Mouse (Mus musculus) frontal cortex, adult 2 months (tissue): ENCODE measurements around the gene Syn1. TPM values are rescaled to one million over a fixed set of nuclear protein-coding genes. Genes with fewer than 3 reads are reported as not detected.

Experiments used
- DNase-seq, 2 experiments: peaks; one replicate each; pipeline ENCODE4 v3.0.0; 2022; ENCODE audit warnings: low spot score in 1 of 2; ENCODE audit errors: extremely low spot score in 1 of 2
- polyA plus RNA-seq: library from polyadenylated mRNA; depleted of rRNA; stranded (reverse); fragments of >200 nt; gene quantifications from 2 replicates; pipeline ENCODE4 v1.2.3, GENCODE M21; 2012; rRNA removed

Syn1 gene
- 273 and 320 TPM in 2 replicates for polyA plus RNA-seq

GRCm38 (mm10) chrX:20920844-20921364, at the start of gene Syn1:
Syn1 (minus strand) TSS chrX:20921004.
- DNase-seq, result peak; percentile 71 to 85

DNA sequence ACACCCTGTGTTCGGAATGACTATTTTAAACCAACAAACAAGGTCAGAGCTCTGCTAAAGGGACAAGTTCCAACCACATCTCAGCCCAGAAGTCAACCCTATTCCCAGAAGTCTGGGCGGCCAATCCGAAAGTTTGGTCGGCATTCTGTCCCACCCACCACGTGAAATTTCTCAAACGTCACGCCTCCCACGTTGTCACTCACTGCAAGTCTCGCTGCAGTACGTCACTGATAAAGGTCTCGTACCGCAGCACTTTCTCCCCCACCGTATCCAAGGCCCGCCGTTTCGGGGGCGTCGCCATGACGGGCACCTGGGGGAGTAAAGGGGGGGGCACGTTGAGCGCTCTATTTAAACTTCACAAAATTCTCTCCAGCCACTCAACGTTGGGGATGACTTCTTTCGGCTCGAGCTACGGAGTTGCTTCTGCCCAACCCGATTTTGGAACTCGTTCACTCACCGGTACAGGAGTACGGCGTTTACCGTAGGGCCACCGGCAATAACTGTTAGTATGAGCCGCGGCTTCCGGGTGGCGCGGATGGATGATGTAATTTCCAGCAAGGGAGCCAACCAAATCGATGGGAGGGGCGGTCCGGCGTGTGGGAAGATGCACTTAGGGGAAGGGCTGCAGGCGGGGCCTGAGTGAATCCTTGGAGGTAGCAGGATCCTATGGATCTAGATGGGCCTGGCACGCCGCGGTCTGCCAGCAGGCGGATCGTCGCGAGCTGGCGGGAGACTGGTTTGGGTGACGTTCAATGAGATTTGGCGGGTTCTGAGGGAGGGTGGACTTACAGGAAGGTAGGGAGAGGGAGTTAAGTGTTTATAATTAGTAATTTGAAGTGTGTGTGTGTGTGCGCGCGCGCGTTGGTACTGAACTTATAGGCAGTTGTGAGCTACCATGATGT, 40.9 kb upstream of the Syn1 start, which contains the start of gene Uxt:
Gene Uxt, minus strand, starts transcription at position 541 of the 902 bp plus-strand sequence.
- DNase-seq, result peak; percentile 85 to 92

GRCm38 (mm10) chrX:20950191-20950880, 29.5 kb upstream of the Syn1 start, which contains the start of gene Elk1:
Elk1 (minus strand) TSS chrX:20950608.
- peak; percentile 85 to 87 for DNase-seq

GRCm38 (mm10) chrX:20946055-20946454, 25.3 kb upstream of the Syn1 start:
- peak; percentile 28 to 80 for DNase-seq

- no peak for DNase-seq
These were observed 11.2 kb upstream of the Syn1 start for GRCm38 (mm10) chrX:20931963-20932362.

DNA sequence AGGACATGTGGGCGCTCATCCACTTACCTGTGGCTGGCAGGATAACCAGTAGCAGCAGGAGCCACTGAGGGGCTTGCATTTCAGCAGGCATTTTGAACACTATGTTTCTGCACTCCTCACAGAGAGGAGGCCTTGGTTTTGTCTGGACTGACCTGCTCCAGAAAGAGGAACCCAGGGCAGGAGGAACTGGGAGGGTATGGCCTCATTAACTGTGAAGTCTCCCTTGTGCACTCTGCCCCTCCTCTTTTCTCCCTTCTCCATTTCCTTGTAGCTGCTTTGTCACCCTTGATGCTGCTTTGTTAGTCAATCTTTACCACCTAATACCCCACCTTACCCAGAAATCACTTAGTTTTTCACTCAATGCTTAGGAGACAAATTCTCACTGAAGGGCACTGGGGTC, 10.6 kb upstream of the Syn1 start, which contains the start of gene Cfp:
Gene Cfp, minus strand, starts transcription at position 192 of the 400 bp plus-strand sequence.
- no peak for DNase-seq

GRCm38 (mm10) chrX:20929859-20930258, 9.1 kb upstream of the Syn1 start:
- DNase-seq, result no peak

GRCm38 (mm10) chrX:20924976-20925375, 4.2 kb upstream of the Syn1 start:
- no peak for DNase-seq

- no peak for DNase-seq
These were observed 2.7 kb upstream of the Syn1 start for GRCm38 (mm10) chrX:20923506-20923905.

- DNase-seq, result peak; percentile 26 to 33
These were observed 562 bp upstream of the Syn1 start for GRCm38 (mm10) chrX:20921366-20921765.

- no peak for DNase-seq
These were observed 458 bp downstream of the Syn1 start for GRCm38 (mm10) chrX:20920249-20920843.

DNA sequence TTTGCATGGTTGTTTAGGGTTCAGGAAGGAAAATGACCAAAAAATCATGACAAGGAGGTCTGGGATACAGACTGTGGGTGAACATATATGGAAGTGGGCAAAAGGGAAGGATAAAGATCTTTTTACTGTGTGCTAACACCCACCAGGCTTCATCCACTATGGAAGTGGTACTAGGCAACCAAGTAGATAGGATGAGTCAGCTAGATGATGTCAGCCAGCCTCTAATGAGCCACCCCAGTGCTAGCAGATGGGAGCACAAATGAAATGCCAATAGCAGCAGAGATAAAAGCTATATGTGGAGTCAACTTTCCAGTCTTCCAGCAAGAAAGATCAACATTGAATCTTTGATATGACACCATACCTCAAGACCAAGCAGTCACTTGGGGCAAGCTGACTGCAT, 5.7 kb downstream of the Syn1 start:
- peak; percentile 26 to 55 for DNase-seq

DNA sequence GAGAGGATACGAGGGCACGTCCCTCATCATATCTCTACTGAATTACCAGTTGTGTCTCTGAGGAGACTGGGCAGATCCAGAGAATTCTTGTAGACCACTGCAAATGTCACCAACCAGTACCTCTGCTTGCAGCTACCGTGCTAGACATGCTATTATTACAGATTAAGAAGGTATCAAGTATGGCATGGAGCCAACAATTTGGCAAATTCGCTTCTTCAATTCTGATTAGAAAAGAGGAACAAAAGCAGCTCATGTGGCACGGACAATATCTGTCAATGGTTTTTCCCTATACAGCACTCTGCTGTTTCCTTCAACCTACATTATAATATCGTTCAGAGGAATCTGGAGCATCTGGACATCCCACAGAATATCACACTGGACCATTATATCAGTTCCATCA, 7.1 kb downstream of the Syn1 start:
- DNase-seq, result no peak

- DNase-seq, result no peak
These were observed 10.7 kb downstream of the Syn1 start for GRCm38 (mm10) chrX:20910074-20910473.

- no peak for DNase-seq
These were observed 45.6 kb downstream of the Syn1 start for GRCm38 (mm10) chrX:20875241-20875640.

GRCm38 (mm10) chrX:20872928-20873500, 47.8 kb downstream of the Syn1 start:
- DNase-seq, result peak in 1 of 2 experiments; percentile 37

DNA sequence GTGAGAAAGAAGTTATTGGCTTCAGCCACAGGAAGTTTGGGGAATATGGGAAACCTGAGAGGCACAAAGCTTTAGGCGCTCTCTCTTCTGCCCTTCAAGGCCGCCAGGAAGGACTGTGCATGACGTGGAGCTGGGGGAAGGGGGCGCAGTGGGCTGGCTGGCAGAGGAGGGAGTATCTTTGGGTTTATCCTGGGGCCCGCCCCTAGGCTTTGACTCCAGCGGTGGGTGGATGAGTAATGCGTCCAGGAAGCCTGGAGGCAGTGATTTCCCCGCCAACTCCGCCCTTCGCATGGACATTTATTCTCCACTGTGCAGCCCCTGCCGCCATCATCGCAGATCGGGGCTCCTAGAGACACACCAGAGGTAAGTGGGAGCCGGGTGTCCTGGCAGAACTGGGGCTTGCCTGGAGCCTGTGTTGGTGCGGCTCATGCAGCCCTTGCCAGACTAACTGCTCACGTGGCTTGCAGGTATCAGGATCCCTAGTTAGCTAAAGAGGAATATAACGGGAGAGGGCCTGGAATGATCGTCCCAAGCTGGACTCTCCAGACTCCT, 50.8 kb downstream of the Syn1 start, which contains the start of gene Timp1:
Gene Timp1, plus strand, starts transcription at position 205 of the 552 bp plus-strand sequence.
- peak in 1 of 2 experiments; percentile 50 for DNase-seq

GRCm38 (mm10) chrX:20869203-20869602, 51.6 kb downstream of the Syn1 start:
- DNase-seq, result no peak

DNA sequence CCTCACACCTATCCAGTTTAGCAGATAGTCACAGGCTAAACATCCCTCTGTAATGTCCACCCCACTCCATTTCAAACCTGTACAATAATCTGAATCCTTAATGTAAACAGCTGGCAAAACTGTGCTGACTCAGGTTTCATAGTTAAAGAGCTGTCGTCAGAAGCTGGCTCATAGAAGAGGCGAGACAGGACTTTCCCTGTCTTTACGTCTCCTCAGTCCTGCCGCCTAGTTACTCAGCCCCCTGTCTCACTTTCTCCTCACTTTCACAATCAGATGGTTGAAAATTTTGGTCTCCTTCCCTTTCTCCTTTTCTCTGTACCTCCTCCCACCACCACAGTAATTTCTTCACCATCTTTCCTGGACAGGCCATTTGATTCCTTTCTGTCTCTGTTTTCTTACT, 52.7 kb downstream of the Syn1 start:
- no peak for DNase-seq
